Mouse (Mus musculus) left cerebral cortex, postnatal 25 days (tissue): ENCODE results near the gene Cdhr4. TPM values are rescaled to one million over a fixed set of nuclear protein-coding genes. Genes with fewer than 3 reads are reported as not detected.
A peak's percentile ranks its signal among the peaks of the same experiment; 100 is the strongest.

Source experiments
- DNase-seq, 2 experiments: peaks; one replicate each; pipeline ENCODE4 v3.0.0; 2022; ENCODE audit warnings: low spot score in 2 of 2, mixed read lengths in 1 of 2
- intact Hi-C: fragments of 180-260 bp; cut with DNase I; formaldehyde crosslinking; loops from one replicate; pipeline ENCODE4 v1.15.1; 2025
- total RNA-seq, 2 experiments: library from RNA; stranded (reverse); gene quantifications; 2 replicates each; pipeline ENCODE4 v1.2.3; 2021

Gene Cdhr4
- 1 to 10 TPM; 1.5 to 1.9 TPM for total RNA-seq

DNA sequence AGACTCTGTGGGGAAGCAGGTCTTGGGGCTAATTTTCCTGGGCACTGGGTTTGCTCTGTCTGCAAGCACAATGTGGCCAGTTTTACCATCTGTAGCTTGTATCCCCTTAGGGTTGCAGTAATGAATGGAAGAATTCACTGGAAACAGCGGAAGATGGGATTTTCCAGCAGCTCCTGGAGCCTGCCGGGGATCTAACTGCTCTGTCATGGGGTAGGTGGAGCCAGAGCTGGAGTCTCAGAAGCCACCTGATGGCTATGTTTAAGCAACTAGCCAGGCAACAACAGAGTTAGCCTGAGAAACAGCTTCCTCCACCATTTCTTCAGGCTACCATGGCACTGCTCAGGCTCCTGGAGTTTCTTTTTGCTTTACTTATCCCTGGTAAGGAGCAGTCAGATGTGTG lies at the start of gene Cdhr4:
Gene Cdhr4, plus strand, starts transcription at position 301 of the 400 bp plus-strand sequence.
- DNase-seq: no peak

DNA sequence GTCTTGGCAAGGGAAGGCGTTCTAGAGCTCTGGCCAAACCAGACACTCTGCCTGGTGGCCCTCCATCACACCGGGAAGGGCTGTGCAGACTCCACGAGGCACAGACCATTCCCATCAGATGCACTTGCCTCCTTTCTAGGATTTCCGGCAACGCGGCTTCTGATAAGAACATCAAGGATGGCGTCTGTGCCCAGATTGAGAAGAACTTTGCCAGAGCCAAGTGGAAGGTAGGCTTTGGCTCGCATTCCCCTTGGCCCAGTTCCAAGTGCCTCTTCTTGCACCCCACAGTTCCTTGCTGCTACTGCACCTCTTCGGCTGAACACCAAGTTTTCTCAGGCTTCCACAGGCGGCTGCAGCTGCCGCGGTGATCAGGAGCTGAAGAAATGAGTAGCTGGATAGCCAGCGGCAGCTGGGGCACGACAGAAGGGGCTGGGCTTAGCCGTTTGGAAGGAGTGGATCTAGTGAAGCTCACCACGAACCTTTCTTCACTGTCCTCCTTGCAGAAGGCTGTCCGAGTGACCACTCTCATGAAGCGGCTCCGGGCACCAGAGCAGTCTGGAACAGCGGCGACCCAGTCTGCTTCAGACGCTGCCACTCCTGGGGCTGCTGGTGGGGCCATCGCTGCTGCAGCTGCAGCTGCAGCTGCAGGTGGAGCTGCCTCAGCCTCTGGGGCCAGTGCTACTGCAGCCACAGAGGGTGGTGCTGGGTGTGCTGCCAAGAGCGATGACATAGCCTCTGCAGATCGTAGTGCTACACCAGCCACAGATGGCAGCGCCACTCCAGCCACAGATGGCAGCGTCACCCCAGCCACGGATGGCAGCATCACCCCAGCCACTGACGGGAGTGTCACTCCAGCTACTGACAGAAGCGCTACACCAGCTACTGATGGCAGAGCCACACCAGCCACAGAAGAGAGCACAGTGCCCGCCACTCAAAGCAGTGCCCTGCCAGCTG lies 44.8 kb upstream of the Cdhr4 start:
- intact Hi-C loops: no loop called here
- DNase-seq: peak in 1 of 2 experiments; percentile 46

More for the DNA sequence above, at the start of gene Cdhr4:
- intact Hi-C loops: no loop called here

GRCm38 (mm10) chr9:107949184-107949921 lies 42.9 kb upstream of the Cdhr4 start:
- no peak for DNase-seq
- intact Hi-C loops: no loop called here

GRCm38 (mm10) chr9:107949922-107950235 lies 42.4 kb upstream of the Cdhr4 start, which contains the start of gene Traip:
TSS of gene Traip (plus strand) at chr9:107950136.
- intact Hi-C loops: no loop called here

DNA sequence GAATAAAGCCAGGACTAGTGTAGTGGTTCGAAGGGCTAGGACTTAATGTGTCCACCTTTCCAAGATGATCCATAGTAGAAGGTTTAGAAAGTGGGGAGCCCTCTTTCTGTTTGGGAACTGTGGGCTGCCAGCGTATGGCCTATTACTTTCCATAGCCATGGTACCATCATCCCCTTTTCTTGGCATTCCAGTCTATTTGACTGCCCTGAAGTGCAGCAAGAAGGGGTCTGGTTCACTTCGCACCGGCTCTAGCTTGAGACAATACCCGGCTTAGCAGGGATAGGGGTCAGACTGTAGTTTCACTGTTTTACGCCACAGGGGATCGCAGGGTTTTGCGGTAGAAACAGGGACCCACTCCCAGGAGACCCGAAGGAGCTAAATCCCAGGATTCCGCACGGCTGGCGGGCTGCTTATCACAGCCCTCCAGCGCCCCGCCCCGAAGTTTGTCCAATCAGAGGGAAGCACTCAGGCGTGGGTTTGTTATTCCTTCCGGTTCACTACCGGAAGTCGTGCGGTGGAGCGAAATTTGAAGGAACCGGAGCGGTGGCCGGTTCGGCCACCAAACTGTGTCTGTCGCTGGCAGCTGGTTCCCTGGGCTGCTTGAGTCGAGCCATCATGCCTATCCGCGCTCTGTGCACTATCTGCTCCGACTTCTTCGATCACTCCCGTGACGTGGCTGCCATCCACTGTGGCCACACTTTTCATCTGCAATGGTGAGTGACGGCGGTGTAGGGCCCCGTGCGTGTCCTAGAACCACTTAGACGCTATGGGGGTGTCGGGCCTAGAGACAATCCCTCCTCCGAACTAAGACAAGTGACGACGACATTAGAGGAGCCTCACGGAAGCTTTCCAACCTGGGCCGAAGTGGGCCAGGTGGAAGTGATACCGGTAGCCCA lies 41.6 kb upstream of the Cdhr4 start:
- DNase-seq: peak; percentile 89 to 95
- intact Hi-C loops: no loop called here

More at GRCm38 (mm10) chr9:107949922-107950235, 42.4 kb upstream of the Cdhr4 start, which contains the start of gene Traip:
- no peak for DNase-seq

DNA sequence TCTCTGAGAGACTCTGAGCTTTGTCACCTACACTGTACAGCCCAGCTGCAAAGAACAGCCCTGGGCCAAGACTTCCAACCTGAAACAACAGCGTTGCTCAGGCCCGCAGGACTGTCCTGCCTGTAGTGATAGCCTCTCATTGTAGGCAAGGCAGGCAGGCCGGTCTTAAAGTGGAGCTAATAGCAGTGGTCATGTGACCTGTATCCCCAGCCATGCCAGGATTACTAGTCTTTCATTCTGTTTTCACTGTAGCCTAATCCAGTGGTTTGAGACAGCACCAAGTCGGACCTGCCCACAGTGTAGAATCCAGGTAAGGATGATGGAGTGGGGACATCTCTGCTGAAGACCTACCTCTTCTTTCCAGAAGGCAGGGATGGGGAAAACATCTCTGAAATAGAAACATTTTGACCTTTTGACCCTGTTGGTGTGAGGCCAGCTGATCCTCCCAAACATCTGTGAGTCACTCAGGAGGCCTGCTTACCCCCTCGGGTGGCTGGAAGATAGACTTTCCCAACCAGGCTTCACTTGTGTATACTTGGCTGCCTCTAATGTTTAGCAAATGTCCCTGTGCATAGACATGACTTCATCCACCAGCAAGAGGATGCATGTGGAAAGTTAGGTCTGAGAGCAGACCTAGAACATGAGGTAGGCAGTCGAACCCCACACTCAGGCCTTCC lies 36.5 kb upstream of the Cdhr4 start:
- no peak for DNase-seq
- intact Hi-C loops: no loop called here

GRCm38 (mm10) chr9:107957141-107957540 lies 35.2 kb upstream of the Cdhr4 start:
- DNase-seq: no peak

DNA sequence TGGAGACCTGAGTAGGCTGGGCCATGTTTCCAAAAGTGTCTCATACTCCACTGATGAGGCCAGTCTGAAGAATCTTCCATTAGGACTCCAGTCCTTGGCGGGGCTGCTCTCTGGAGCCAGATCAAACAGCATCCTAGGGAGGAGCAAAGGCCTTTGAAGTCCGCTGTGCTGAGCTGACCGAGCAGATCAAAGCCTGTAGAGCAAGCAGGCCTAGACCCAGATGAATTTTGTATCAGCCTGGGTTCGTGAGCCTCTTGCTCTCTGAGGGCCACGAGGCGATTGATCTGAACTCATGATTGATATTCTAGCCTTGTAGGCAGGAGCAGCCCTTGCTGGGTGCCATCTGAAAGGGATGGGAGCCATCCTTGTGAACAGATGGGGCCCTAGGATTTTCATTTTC lies 32.4 kb upstream of the Cdhr4 start:
- intact Hi-C loops: loop anchor here (5.0 kb wide), 2 partner anchors 92 to 107 kb away; partner anchors contain the start of gene Amigo3
- no peak for DNase-seq

More at GRCm38 (mm10) chr9:107957141-107957540, 35.2 kb upstream of the Cdhr4 start:
- intact Hi-C loops: no loop called here

- intact Hi-C loops: loop anchor here (1.0 to 5.0 kb wide), 3 partner anchors 25 to 106 kb away; partner anchors contain the start of gene Amigo3
- DNase-seq: no peak
These were observed 31.4 kb upstream of the Cdhr4 start for GRCm38 (mm10) chr9:107960928-107961327.

GRCm38 (mm10) chr9:107961351-107961762 lies 30.9 kb upstream of the Cdhr4 start:
- intact Hi-C loops: loop anchor here (1.0 to 5.0 kb wide), 3 partner anchors 25 to 106 kb away; partner anchors contain the start of gene Amigo3
- peak; percentile 82 to 96 for DNase-seq

- intact Hi-C loops: loop anchor here (1.0 to 5.0 kb wide), 4 partner anchors 26 to 105 kb away; partner anchors contain the start of gene Amigo3
- peak; percentile 67 to 88 for DNase-seq
These were observed 30.4 kb upstream of the Cdhr4 start for GRCm38 (mm10) chr9:107961881-107962280.

- intact Hi-C loops: loop anchor here (1.0 to 5.0 kb wide), 4 partner anchors 59 to 104 kb away; partner anchors contain the start of gene Amigo3
- DNase-seq: no peak
These were observed 29.4 kb upstream of the Cdhr4 start for GRCm38 (mm10) chr9:107962916-107963315.

GRCm38 (mm10) chr9:107963700-107964099 lies 28.6 kb upstream of the Cdhr4 start:
- intact Hi-C loops: loop anchor here (1.0 to 5.0 kb wide), 4 partner anchors 23 to 104 kb away; partner anchors contain the start of gene Amigo3
- peak; percentile 69 to 84 for DNase-seq

- intact Hi-C loops: loop anchor here (1.0 to 5.0 kb wide), 3 partner anchors 22 to 103 kb away; partner anchors contain the start of gene Amigo3
- no peak for DNase-seq
These were observed 27.6 kb upstream of the Cdhr4 start for GRCm38 (mm10) chr9:107964681-107965080.

GRCm38 (mm10) chr9:107966676-107967075 lies 25.6 kb upstream of the Cdhr4 start:
- no peak for DNase-seq
- intact Hi-C loops: no loop called here

- intact Hi-C loops: no loop called here
- DNase-seq: no peak
These were observed 24.9 kb upstream of the Cdhr4 start for GRCm38 (mm10) chr9:107967437-107967836.

DNA sequence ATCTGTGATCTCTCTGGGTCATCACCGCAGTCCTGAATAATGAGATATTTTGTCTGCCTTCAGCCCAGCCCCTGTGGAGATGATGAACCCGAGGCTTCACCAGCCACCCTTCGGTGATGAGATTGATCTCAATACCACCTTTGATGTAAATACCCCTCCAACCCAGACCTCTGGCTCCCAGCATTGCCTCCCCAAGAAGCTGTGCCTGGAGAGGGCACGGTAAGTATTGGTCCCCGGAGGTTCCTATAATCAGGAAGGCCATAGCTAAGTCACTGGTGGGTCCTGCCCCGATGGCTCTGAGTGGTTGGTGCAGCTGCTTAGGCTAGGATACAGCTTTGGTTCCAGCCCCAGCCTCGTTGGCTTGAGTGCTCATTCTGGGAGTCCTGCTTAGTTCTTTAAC lies 23.8 kb upstream of the Cdhr4 start:
- no peak for DNase-seq
- intact Hi-C loops: no loop called here

DNA sequence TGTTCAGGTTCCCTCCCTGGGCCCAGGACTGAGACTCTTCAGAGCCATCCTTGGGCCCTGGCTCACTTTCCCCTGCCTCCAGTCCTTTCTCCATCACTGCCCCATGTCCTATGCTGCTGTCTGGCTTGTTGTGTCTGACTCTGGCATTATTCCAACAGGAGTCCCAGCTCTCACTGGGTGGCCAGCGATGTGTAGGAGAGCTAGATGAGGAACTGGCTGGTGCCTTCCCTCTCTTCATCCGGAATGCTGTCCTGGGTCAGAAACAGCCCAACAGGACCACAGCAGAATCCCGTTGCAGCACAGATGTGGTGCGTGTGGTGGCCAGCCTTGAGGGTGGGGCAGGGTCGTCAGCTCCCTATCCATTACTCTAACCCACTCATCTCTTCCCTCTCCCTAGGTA lies 22.0 kb upstream of the Cdhr4 start:
- no peak for DNase-seq
- intact Hi-C loops: no loop called here
